Mouse (Mus musculus) forebrain, embryonic 12.5 days (tissue): ENCODE measurements around the gene Cdh13. TPM values are rescaled to one million over a fixed set of nuclear protein-coding genes. Genes with fewer than 3 reads are reported as not detected.

Experiments
- ATAC-seq: fragments of 200-750 bp; cut with Nextera tagmentation; 2 replicates; pipeline ENCODE4 v1.8.0; 2017; ENCODE audit warnings: moderate TSS enrichment; ENCODE audit not compliant: low FRiP score
- H3K27ac ChIP-seq: fragments of 300-500 bp; sonication (generic); 2 replicates; pipeline ENCODE4 v1.5.1; 2016; ENCODE audit warnings: mild to moderate bottlenecking
- H3K27me3 ChIP-seq: fragments of 300-500 bp; sonication (generic); 2 replicates; pipeline ENCODE4 v1.6.1; 2016; ENCODE audit warnings: mild to moderate bottlenecking
- H3K36me3 ChIP-seq: fragments of 300-500 bp; sonication (generic); replicated peaks from 2 replicates; pipeline ENCODE4 v1.6.1; 2016; ENCODE audit warnings: mild to moderate bottlenecking
- H3K4me1 ChIP-seq: fragments of 300-500 bp; sonication (generic); 2 replicates; pipeline ENCODE4 v1.6.1; 2016
- H3K4me2 ChIP-seq: fragments of 300-500 bp; sonication (generic); 2 replicates; pipeline ENCODE4 v1.6.1; 2016; ENCODE audit warnings: mild to moderate bottlenecking, moderate library complexity
- H3K4me3 ChIP-seq: fragments of 300-500 bp; sonication (generic); replicated peaks from 2 replicates; pipeline ENCODE4 v1.5.1; 2016; ENCODE audit warnings: mild to moderate bottlenecking
- H3K9ac ChIP-seq: fragments of 300-500 bp; sonication (generic); 2 replicates; pipeline ENCODE4 v1.6.1; 2016; ENCODE audit warnings: mild to moderate bottlenecking
- H3K9me3 ChIP-seq: fragments of 300-500 bp; sonication (generic); 2 replicates; pipeline ENCODE4 v1.6.1; 2016
- WGBS: fragments of 180-500 bp; shearing (Covaris S2); methylation state at CpG from one replicate; pipeline ENCODE4 v1.1.7; 2016; 5-methylcytosine and 5-hydroxymethylcytosine counted together
- polyA plus RNA-seq: library from polyadenylated mRNA; unstranded; fragments of >200 nt; fragmentation: Nextera tagmentation; extraction: Ambion mirVana; gene quantifications from 2 replicates; pipeline ENCODE4 v1.2.1, GENCODE M21; 2016

Cdh13 gene
- polyA plus RNA-seq, 1 experiment from 2014 or later = 10.8 TPM

- Histone ChIP-seq H3K9me3 (no peaks in the 10 kb centered on the region), H3K27ac (no peak overlapping the region), H3K36me3 (no peaks in the 10 kb centered on the region), H3K4me3 (no peak overlapping the region), H3K27me3 (no peaks in the 10 kb centered on the region), H3K4me1 (no peaks in the 10 kb centered on the region), H3K4me2 (no peak overlapping the region), H3K9ac (no peak overlapping the region)
- 86% methylated on average over 15 of the region's 15 CpGs for WGBS
- ATAC-seq = no peak
Measured at GRCm38 (mm10) chr8:118961877-118962545, 678.5 kb downstream of the Cdh13 start.

GRCm38 (mm10) chr8:118965101-118965840 is 681.7 kb downstream of the Cdh13 start:
- no peaks in the 10 kb centered on the region; the same call in none of the 2 replicates for H3K4me1 ChIP-seq
- no peak overlapping the region for H3K9ac ChIP-seq
- no peak overlapping the region for H3K27ac ChIP-seq
- no peak overlapping the region for H3K4me3 ChIP-seq
- H3K4me2 ChIP-seq = no peak overlapping the region
- H3K27me3 ChIP-seq = no peaks in the 10 kb centered on the region
- H3K9me3 ChIP-seq = no peaks in the 10 kb centered on the region
- 90% methylated on average over 15 of the region's 15 CpGs for WGBS
- no peaks in the 10 kb centered on the region for H3K36me3 ChIP-seq
- ATAC-seq = no peak

- Histone ChIP-seq H3K27ac (no peak overlapping the region), H3K4me2 (no peak overlapping the region), H3K36me3 (no peaks in the 10 kb centered on the region), H3K9me3 (no peaks in the 10 kb centered on the region), H3K4me1 (no peaks in the 10 kb centered on the region; the same call in none of the 2 replicates), H3K4me3 (no peak overlapping the region), H3K27me3 (no peaks in the 10 kb centered on the region), H3K9ac (no peak overlapping the region)
- WGBS = 77% methylated on average over 4 of the region's 4 CpGs
- ATAC-seq = no peak
Measured at GRCm38 (mm10) chr8:118968896-118969295, 685.4 kb downstream of the Cdh13 start.

- H3K4me3 ChIP-seq = no peak overlapping the region
- no peak for ATAC-seq
- 17% methylated on average over 5 of the region's 5 CpGs for WGBS
Measured at GRCm38 (mm10) chr8:118979800-118980199, 696.3 kb downstream of the Cdh13 start.

GRCm38 (mm10) chr8:118983724-118984123 is 700.2 kb downstream of the Cdh13 start:
- Histone ChIP-seq H3K27me3 (no peaks in the 10 kb centered on the region), H3K36me3 (no peaks in the 10 kb centered on the region), H3K9me3 (0 out of 2 replicates have a peak, but pooled peaks cover 3% of the 10 kb centered on the region), H3K4me2 (no peak overlapping the region), H3K27ac (no peak overlapping the region), H3K9ac (no peak overlapping the region), H3K4me1 (no peaks in the 10 kb centered on the region), H3K4me3 (no peak overlapping the region)
- no peak for ATAC-seq
- 75% methylated on average over 2 of the region's 2 CpGs for WGBS

More at GRCm38 (mm10) chr8:118979800-118980199, 696.3 kb downstream of the Cdh13 start:
- H3K27me3 ChIP-seq = no peaks in the 10 kb centered on the region
- H3K9ac ChIP-seq = no peak overlapping the region
- no peak overlapping the region for H3K27ac ChIP-seq
- no peak overlapping the region for H3K4me2 ChIP-seq
- H3K9me3 ChIP-seq = 0 out of 2 replicates have a peak, but pooled peaks cover 3% of the 10 kb centered on the region
- H3K4me1 ChIP-seq = no peaks in the 10 kb centered on the region
- no peaks in the 10 kb centered on the region for H3K36me3 ChIP-seq

- WGBS = 93% methylated on average over 1 of the region's 1 CpGs
- Histone ChIP-seq H3K9ac (no peak overlapping the region), H3K4me2 (no peak overlapping the region), H3K4me1 (no peaks in the 10 kb centered on the region), H3K4me3 (no peak overlapping the region), H3K36me3 (no peaks in the 10 kb centered on the region), H3K9me3 (peaks cover 3% of the 10 kb centered on the region; the same call in 1 of the 2 replicates), H3K27me3 (no peaks in the 10 kb centered on the region), H3K27ac (no peak overlapping the region)
- ATAC-seq = no peak
Measured at GRCm38 (mm10) chr8:118986796-118987195, 703.3 kb downstream of the Cdh13 start.

- Histone ChIP-seq H3K36me3 (no peaks in the 10 kb centered on the region), H3K4me2 (no peak overlapping the region), H3K9me3 (no peaks in the 10 kb centered on the region), H3K4me3 (no peak overlapping the region), H3K27ac (no peak overlapping the region), H3K9ac (no peak overlapping the region), H3K4me1 (no peaks in the 10 kb centered on the region), H3K27me3 (no peaks in the 10 kb centered on the region)
- peak; percentile 33; the same call in 1 of the 2 replicates for ATAC-seq
- 76% methylated on average over 11 of the region's 11 CpGs for WGBS
Measured at GRCm38 (mm10) chr8:118995641-118996188, 712.2 kb downstream of the Cdh13 start.

GRCm38 (mm10) chr8:119000595-119000994 is 717.1 kb downstream of the Cdh13 start:
- WGBS = 84% methylated on average over 1 of the region's 1 CpGs
- ATAC-seq = no peak
- no peaks in the 10 kb centered on the region for H3K36me3 ChIP-seq

GRCm38 (mm10) chr8:119004821-119005220 is 721.3 kb downstream of the Cdh13 start:
- Histone ChIP-seq H3K4me3 (no peak overlapping the region), H3K27me3 (no peaks in the 10 kb centered on the region), H3K36me3 (no peaks in the 10 kb centered on the region), H3K9me3 (no peaks in the 10 kb centered on the region), H3K4me1 (no peaks in the 10 kb centered on the region), H3K4me2 (no peak overlapping the region), H3K27ac (no peak overlapping the region), H3K9ac (no peak overlapping the region)
- no peak for ATAC-seq
- 94% methylated on average over 5 of the region's 5 CpGs for WGBS

More at GRCm38 (mm10) chr8:119000595-119000994, 717.1 kb downstream of the Cdh13 start:
- H3K4me2 ChIP-seq = no peak overlapping the region
- no peaks in the 10 kb centered on the region for H3K9me3 ChIP-seq
- H3K9ac ChIP-seq = no peak overlapping the region
- no peaks in the 10 kb centered on the region for H3K27me3 ChIP-seq
- no peaks in the 10 kb centered on the region for H3K4me1 ChIP-seq
- no peak overlapping the region for H3K27ac ChIP-seq
- no peak overlapping the region for H3K4me3 ChIP-seq

- ATAC-seq = no peak
- H3K27ac ChIP-seq = no peak overlapping the region
- H3K27me3 ChIP-seq = no peaks in the 10 kb centered on the region
- H3K36me3 ChIP-seq = no peaks in the 10 kb centered on the region
- no peak overlapping the region for H3K4me2 ChIP-seq
- WGBS = 85% methylated on average over 6 of the region's 6 CpGs
- no peak overlapping the region for H3K9ac ChIP-seq
- no peak overlapping the region for H3K4me3 ChIP-seq
- H3K4me1 ChIP-seq = no peaks in the 10 kb centered on the region
- no peaks in the 10 kb centered on the region for H3K9me3 ChIP-seq
Measured at GRCm38 (mm10) chr8:119018675-119019074, 735.1 kb downstream of the Cdh13 start.

GRCm38 (mm10) chr8:119020781-119021180 is 737.2 kb downstream of the Cdh13 start:
- Histone ChIP-seq H3K27me3 (no peaks in the 10 kb centered on the region), H3K4me3 (no peak overlapping the region), H3K9ac (no peak overlapping the region), H3K4me2 (no peak overlapping the region), H3K27ac (no peak overlapping the region), H3K36me3 (no peaks in the 10 kb centered on the region), H3K9me3 (no peaks in the 10 kb centered on the region), H3K4me1 (no peaks in the 10 kb centered on the region)
- 72% methylated on average over 11 of the region's 11 CpGs for WGBS
- ATAC-seq = no peak

GRCm38 (mm10) chr8:119021478-119021877 is 737.9 kb downstream of the Cdh13 start:
- H3K4me2 ChIP-seq = no peak overlapping the region
- H3K4me1 ChIP-seq = no peaks in the 10 kb centered on the region
- H3K27ac ChIP-seq = no peak overlapping the region
- H3K9ac ChIP-seq = no peak overlapping the region
- H3K36me3 ChIP-seq = no peaks in the 10 kb centered on the region
- 96% methylated on average over 11 of the region's 11 CpGs for WGBS
- H3K4me3 ChIP-seq = no peak overlapping the region
- H3K9me3 ChIP-seq = no peaks in the 10 kb centered on the region
- H3K27me3 ChIP-seq = no peaks in the 10 kb centered on the region
- no peak for ATAC-seq
